Mouse (Mus musculus) heart, embryonic 16.5 days (tissue): ENCODE measurements at regions not wholly inside any gene's neighbourhood (a gene's known extent, or its start where the extent isn't known, plus 50 kb on each side); places are given as distances from the start of the nearest gene placed in this dataset.

Experiments used
- ATAC-seq: fragments of 200-750 bp; cut with Nextera tagmentation; replicated peaks from 2 replicates; pipeline ENCODE4 v1.8.0; 2017; ENCODE audit warnings: moderate number of reproducible peaks; ENCODE audit not compliant: insufficient read depth, low FRiP score; ENCODE audit errors: extremely low read depth
- H3K27ac ChIP-seq: fragments of 300-500 bp; sonication (generic); 2 replicates; pipeline ENCODE4 v1.5.1; 2014; ENCODE audit warnings: mild to moderate bottlenecking, low read length, control low read depth, moderate library complexity
- H3K27me3 ChIP-seq: fragments of 300-500 bp; sonication (generic); 2 replicates; pipeline ENCODE4 v1.6.1; 2014; ENCODE audit warnings: low read length, mixed read lengths; ENCODE audit not compliant: control insufficient read depth, insufficient read depth
- H3K36me3 ChIP-seq: fragments of 300-500 bp; sonication (generic); 2 replicates; pipeline ENCODE4 v1.6.1; 2014; ENCODE audit not compliant: control insufficient read depth, insufficient read depth
- H3K4me1 ChIP-seq: fragments of 300-500 bp; sonication (generic); 2 replicates; pipeline ENCODE4 v1.6.1; 2014; ENCODE audit warnings: low read length, mixed read lengths; ENCODE audit not compliant: control insufficient read depth, insufficient read depth
- H3K4me2 ChIP-seq: fragments of 300-500 bp; sonication (generic); 2 replicates; pipeline ENCODE4 v1.6.1; 2014; ENCODE audit warnings: low read depth, mild to moderate bottlenecking, control low read depth, low read length
- H3K4me3 ChIP-seq: fragments of 300-500 bp; sonication (generic); 2 replicates; pipeline ENCODE4 v1.5.1; 2014; ENCODE audit warnings: mild to moderate bottlenecking, control low read depth, low read length
- H3K9ac ChIP-seq: fragments of 300-500 bp; sonication (generic); 2 replicates; pipeline ENCODE4 v1.6.1; 2014; ENCODE audit warnings: low read length, control low read depth
- H3K9me3 ChIP-seq: fragments of 300-500 bp; sonication (generic); replicated peaks from 2 replicates; pipeline ENCODE4 v1.6.1; 2016; ENCODE audit warnings: low read length; ENCODE audit not compliant: control insufficient read depth
- WGBS: fragments of 180-500 bp; shearing (Covaris S2); extraction: QIAGEN DNeasy Blood & Tissue Kit; methylation state at CpG from one replicate; pipeline ENCODE4 v1.1.7; 2014; 5-methylcytosine and 5-hydroxymethylcytosine counted together

- Histone ChIP-seq H3K4me3 (no peak overlapping the region), H3K4me2 (no peak overlapping the region), H3K9ac (no peak overlapping the region), H3K9me3 (no peaks in the 10 kb centered on the region), H3K27me3 (no peaks in the 10 kb centered on the region), H3K4me1 (no peaks in the 10 kb centered on the region), H3K27ac (no peak overlapping the region), H3K36me3 (no peaks in the 10 kb centered on the region)
- no peak for ATAC-seq
- 82% methylated on average over 4 of the region's 4 CpGs for WGBS
Measured at GRCm38 (mm10) chr13:58695964-58696363, 85.3 kb upstream of the Slc28a3 start.

- H3K27me3 ChIP-seq: no peaks in the 10 kb centered on the region
- H3K27ac ChIP-seq: no peak overlapping the region
- no peak overlapping the region for H3K4me3 ChIP-seq
- WGBS: 91% methylated on average over 8 of the region's 8 CpGs
- no peak for ATAC-seq
- H3K9ac ChIP-seq: no peak overlapping the region
- H3K9me3 ChIP-seq: no peaks in the 10 kb centered on the region
- no peaks in the 10 kb centered on the region for H3K4me1 ChIP-seq
- H3K36me3 ChIP-seq: no peaks in the 10 kb centered on the region
- H3K4me2 ChIP-seq: no peak overlapping the region
Measured at GRCm38 (mm10) chr13:58700021-58700420, 89.3 kb upstream of the Slc28a3 start.

GRCm38 (mm10) chr13:58704141-58704540, 93.5 kb upstream of the Slc28a3 start:
- Histone ChIP-seq H3K27me3 (no peaks in the 10 kb centered on the region), H3K36me3 (no peaks in the 10 kb centered on the region), H3K4me1 (no peaks in the 10 kb centered on the region), H3K9me3 (no peaks in the 10 kb centered on the region), H3K4me2 (no peak overlapping the region), H3K4me3 (no peak overlapping the region), H3K9ac (no peak overlapping the region), H3K27ac (no peak overlapping the region)
- ATAC-seq: no peak
- WGBS: 71% methylated on average over 4 of the region's 4 CpGs

- Histone ChIP-seq H3K4me3 (no peak overlapping the region), H3K4me2 (no peak overlapping the region), H3K9me3 (0 out of 2 replicates have a peak, but pooled peaks cover 2% of the 10 kb centered on the region), H3K27me3 (no peaks in the 10 kb centered on the region), H3K9ac (no peak overlapping the region), H3K27ac (no peak overlapping the region), H3K4me1 (no peaks in the 10 kb centered on the region), H3K36me3 (no peaks in the 10 kb centered on the region)
- 70% methylated on average over 1 of the region's 1 CpGs for whole genome bisulfite sequencing
- ATAC-seq: no peak
Measured at GRCm38 (mm10) chr13:58716584-58716983, 89.8 kb upstream of the Ntrk2 start.

- Histone ChIP-seq H3K4me2 (no peak overlapping the region), H3K4me1 (no peaks in the 10 kb centered on the region), H3K36me3 (no peaks in the 10 kb centered on the region), H3K4me3 (no peak overlapping the region), H3K9me3 (no peaks in the 10 kb centered on the region), H3K27me3 (no peaks in the 10 kb centered on the region), H3K27ac (no peak overlapping the region), H3K9ac (no peak overlapping the region)
- no peak for ATAC-seq
- WGBS: 24% methylated on average over 6 of the region's 6 CpGs
Measured at GRCm38 (mm10) chr13:58730500-58731105, 75.8 kb upstream of the Ntrk2 start.

GRCm38 (mm10) chr13:58732776-58733175, 73.6 kb upstream of the Ntrk2 start:
- Histone ChIP-seq H3K27ac (no peak overlapping the region), H3K4me1 (no peaks in the 10 kb centered on the region), H3K4me2 (no peak overlapping the region), H3K9ac (no peak overlapping the region), H3K27me3 (no peaks in the 10 kb centered on the region), H3K9me3 (no peaks in the 10 kb centered on the region), H3K4me3 (no peak overlapping the region), H3K36me3 (no peaks in the 10 kb centered on the region)
- WGBS: 69% methylated on average over 3 of the region's 3 CpGs
- no peak for ATAC-seq

GRCm38 (mm10) chr13:58733615-58734014, 72.8 kb upstream of the Ntrk2 start:
- Histone ChIP-seq H3K27me3 (no peaks in the 10 kb centered on the region), H3K36me3 (no peaks in the 10 kb centered on the region), H3K4me3 (no peak overlapping the region), H3K9me3 (no peaks in the 10 kb centered on the region), H3K4me1 (no peaks in the 10 kb centered on the region), H3K27ac (no peak overlapping the region), H3K4me2 (no peak overlapping the region), H3K9ac (no peak overlapping the region)
- 56% methylated on average over 6 of the region's 6 CpGs for WGBS
- ATAC-seq: no peak

GRCm38 (mm10) chr13:58735577-58735976, 70.8 kb upstream of the Ntrk2 start:
- no peak overlapping the region for H3K27ac ChIP-seq
- 27% methylated on average over 6 of the region's 6 CpGs for WGBS
- no peaks in the 10 kb centered on the region for H3K4me1 ChIP-seq
- ATAC-seq: no peak
- no peaks in the 10 kb centered on the region for H3K36me3 ChIP-seq
- no peak overlapping the region for H3K4me3 ChIP-seq
- H3K9ac ChIP-seq: no peak overlapping the region
- H3K9me3 ChIP-seq: no peaks in the 10 kb centered on the region
- H3K4me2 ChIP-seq: no peak overlapping the region
- H3K27me3 ChIP-seq: no peaks in the 10 kb centered on the region

GRCm38 (mm10) chr13:58740731-58741130, 65.6 kb upstream of the Ntrk2 start:
- Histone ChIP-seq H3K27ac (no peak overlapping the region), H3K4me2 (no peak overlapping the region), H3K4me3 (no peak overlapping the region), H3K9me3 (no peaks in the 10 kb centered on the region), H3K4me1 (no peaks in the 10 kb centered on the region), H3K36me3 (no peaks in the 10 kb centered on the region), H3K9ac (no peak overlapping the region), H3K27me3 (no peaks in the 10 kb centered on the region)
- 55% methylated on average over 7 of the region's 7 CpGs for WGBS
- no peak for ATAC-seq
